Comparison of ENCODE assay signal across 8 mouse cellular contexts in the genomic region with DNA sequence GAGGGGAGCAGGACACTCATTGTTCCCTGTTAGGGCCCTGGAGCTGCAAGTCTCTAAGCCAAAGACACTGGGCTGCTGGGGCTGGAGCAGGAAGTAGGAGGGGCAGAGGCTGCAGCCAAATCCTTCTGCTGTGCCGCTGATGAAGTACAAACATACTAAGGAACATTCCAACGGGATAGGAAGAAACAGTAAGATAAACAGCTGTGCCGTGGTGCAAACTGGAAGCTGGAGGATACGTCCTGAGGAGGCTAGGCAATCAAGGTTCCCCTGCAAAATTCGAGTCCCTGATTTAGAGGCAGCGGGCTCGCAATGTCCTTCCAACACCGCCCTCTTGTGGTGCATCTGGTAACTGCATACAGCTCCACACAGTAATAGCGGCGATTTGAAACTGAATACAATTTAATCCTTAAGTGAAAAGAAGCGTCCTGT. TPM values are rescaled to one million over a fixed set of nuclear protein-coding genes. Genes with fewer than 3 reads are reported as not detected.
DNase-seq lines count a peak whose midpoint lies in the region; ATAC-seq lines count a peak whose summit lies in the region.

No protein-coding gene starts in this region.

- peak overlapping the region; percentile 18; the same call in 1 of the 2 replicates for H3K4me3 ChIP-seq in hindbrain, embryonic 14.5 days (replicated peaks; ENCODE audit: low read length)

- no peak for ATAC-seq in hindbrain, embryonic 14.5 days (ENCODE audit: low FRiP score)

- H3K9ac ChIP-seq in hindbrain, embryonic 14.5 days, result peak overlapping the region; percentile 41; the same call in 1 of the 2 replicates

- no peak overlapping the region for H3K27ac ChIP-seq in hindbrain, embryonic 14.5 days

- WGBS in hindbrain, embryonic 14.5 days, result under 1% methylated on average over 11 of the region's 11 CpGs

- H3K4me1 ChIP-seq in hindbrain, embryonic 14.5 days (replicated peaks; ENCODE audit: control insufficient read depth, insufficient read depth, low read length), result no peaks in the 10 kb centered on the region

- DNase-seq in NIH3T3 (ENCODE audit: low read depth), result peak; percentile 89
- peak; percentile 94 to 97 for DNase-seq in cerebellum, postnatal 10 days
- DNase-seq in frontal cortex, postnatal 25 days (ENCODE audit: low spot score in 2 of 2), result peak; percentile 90 to 92
- DNase-seq in hindbrain, embryonic 14.5 days (ENCODE audit: low spot score), result peak; percentile 98
- peak; percentile 87 to 100 for DNase-seq in layer of hippocampus, postnatal 25 days (ENCODE audit: extremely low spot score in 1 of 2, low spot score in 1 of 2)
- DNase-seq in lung, postnatal 36 days, result peak; percentile 93
- peak; percentile 78 for DNase-seq in right cerebral cortex, adult 18-20 months
- peak; percentile 69 for DNase-seq in urinary bladder, adult 2 months (ENCODE audit: low spot score)

- peaks cover 12% of the 10 kb centered on the region; the same call in 1 of the 2 replicates for H3K27me3 ChIP-seq in hindbrain, embryonic 14.5 days (ENCODE audit: control insufficient read depth, insufficient read depth, low read length)

- peak overlapping the region; percentile 50 for H3K4me2 ChIP-seq in hindbrain, embryonic 14.5 days (replicated peaks)

- H3K9me3 ChIP-seq in hindbrain, embryonic 14.5 days (ENCODE audit: control insufficient read depth, low read length), result no peaks in the 10 kb centered on the region

- H3K36me3 ChIP-seq in hindbrain, embryonic 14.5 days (replicated peaks; ENCODE audit: control insufficient read depth, insufficient read depth), result no peaks in the 10 kb centered on the region

RNA-seq across cellular contexts. Expression of a gene that starts 39.3 kb away (rescaled TPM):
- 1.7 and 2.0 TPM in 2 replicates for polyA plus RNA-seq in hindbrain, embryonic 14.5 days (2014; fragmentation: Nextera tagmentation; extraction: Ambion mirVana)
- total RNA-seq in layer of hippocampus, postnatal 25 days (2021), result 1 to 10 TPM; 1.2 to 1.5 TPM
- 0.06 and 0.07 TPM in 2 replicates for polyA plus RNA-seq in urinary bladder, adult 2 months (2012; rRNA removed)

RNA-seq across cellular contexts. Expression of a gene that starts 39.5 kb away (rescaled TPM):
- 40.5 and 45.5 TPM in 2 replicates for polyA plus RNA-seq in hindbrain, embryonic 14.5 days (2014; fragmentation: Nextera tagmentation; extraction: Ambion mirVana)
- 100 to 1,000 TPM; 236 to 241 TPM for total RNA-seq in layer of hippocampus, postnatal 25 days (2021)
- 11.5 and 13.9 TPM in 2 replicates for polyA plus RNA-seq in urinary bladder, adult 2 months (2012; rRNA removed)
